Comparison of ENCODE assay signal across 9 mouse cellular contexts in genomic region chr6:145047445-145047857, GRCm38 (mm10). TPM values are rescaled to one million over a fixed set of nuclear protein-coding genes. Genes with fewer than 3 reads are reported as not detected.
DNase-seq lines count a peak whose midpoint lies in the region; ATAC-seq and TF ChIP-seq lines count a peak whose summit lies in the region.
"Had no signal": no experiment of that assay in that cellular context is flagged by ENCODE, and none has a peak within 500 bp of the region (broad histone marks: within the 10 kb centered on the region; RNA-seq: fewer than 3 reads in every experiment).

No protein-coding gene starts in this region.

- 0 out of 2 replicates have a peak, but pooled peaks cover 4% of the 10 kb centered on the region for H3K27me3 ChIP-seq in kidney, postnatal 0 days (ENCODE audit: insufficient read depth, low read length)
- no peaks in the 10 kb centered on the region for H3K27me3 ChIP-seq in embryonic facial prominence, embryonic 11.5 days (ENCODE audit: control insufficient read depth, insufficient read depth, low read length)
- no peaks in the 10 kb centered on the region for H3K27me3 ChIP-seq in hindbrain, embryonic 12.5 days
- H3K27me3 ChIP-seq in limb, embryonic 13.5 days, result peaks cover 17% of the 10 kb centered on the region

- H3K27ac ChIP-seq in kidney, postnatal 0 days, result no peak overlapping the region
- no peak overlapping the region for H3K27ac ChIP-seq in embryonic facial prominence, embryonic 11.5 days (replicated peaks; ENCODE audit: low read depth, low read length)
- H3K27ac ChIP-seq in hindbrain, embryonic 12.5 days, result peak overlapping the region; percentile 76
- H3K27ac ChIP-seq in limb, embryonic 13.5 days, result no peak overlapping the region

- 0 out of 2 replicates have a peak, but pooled peaks cover 7% of the 10 kb centered on the region for H3K4me1 ChIP-seq in kidney, postnatal 0 days (replicated peaks; ENCODE audit: insufficient read depth, low read length)
- H3K4me1 ChIP-seq in embryonic facial prominence, embryonic 11.5 days (ENCODE audit: control insufficient read depth, insufficient read depth, low read length), result no peaks in the 10 kb centered on the region
- peaks cover 39% of the 10 kb centered on the region for H3K4me1 ChIP-seq in hindbrain, embryonic 12.5 days
- peaks cover 22% of the 10 kb centered on the region for H3K4me1 ChIP-seq in limb, embryonic 13.5 days

- DNase-seq in kidney, postnatal 0 days (ENCODE audit: low spot score), result peak; percentile 41
- no peak for DNase-seq in kidney, adult 18-20 months
- DNase-seq in embryonic facial prominence, embryonic 11.5 days (ENCODE audit: low spot score), result peak; percentile 84
- peak; percentile 49 to 71 for DNase-seq in right cerebral cortex, adult 2 months (ENCODE audit: low spot score in 2 of 2)
- DNase-seq in testis, postnatal 10 days (ENCODE audit: low spot score), result no peak

- peak overlapping the region; percentile 35 for H3K4me3 ChIP-seq in kidney, postnatal 0 days (replicated peaks; ENCODE audit: low read depth, low read length)
- peak overlapping the region; percentile 55 for H3K4me3 ChIP-seq in embryonic facial prominence, embryonic 11.5 days (ENCODE audit: low read depth, low read length)
- peak overlapping the region; percentile 59 for H3K4me3 ChIP-seq in hindbrain, embryonic 12.5 days
- H3K4me3 ChIP-seq in limb, embryonic 13.5 days, result peak overlapping the region; percentile 48

- H3K36me3 ChIP-seq in kidney, postnatal 0 days (ENCODE audit: insufficient read depth, low read length), result no peaks in the 10 kb centered on the region
- no peaks in the 10 kb centered on the region for H3K36me3 ChIP-seq in embryonic facial prominence, embryonic 11.5 days (replicated peaks; ENCODE audit: control insufficient read depth, insufficient read depth, low read depth, low read length)
- no peaks in the 10 kb centered on the region for H3K36me3 ChIP-seq in hindbrain, embryonic 12.5 days
- H3K36me3 ChIP-seq in limb, embryonic 13.5 days, result no peaks in the 10 kb centered on the region
- H3K36me3 ChIP-seq: G1E had no signal

- ATAC-seq in kidney, postnatal 0 days (replicated peaks; ENCODE audit: low FRiP score, low read depth), result no peak
- 0 out of 2 replicates have a peak, but pooled peaks have one; percentile 42 for ATAC-seq in embryonic facial prominence, embryonic 11.5 days (replicated peaks; ENCODE audit: insufficient number of reproducible peaks, low FRiP score, low TSS enrichment, low read depth)
- ATAC-seq in hindbrain, embryonic 12.5 days (ENCODE audit: low FRiP score), result peak; percentile 66
- no peak; the same call in 1 of the 2 replicates for ATAC-seq in limb, embryonic 13.5 days (ENCODE audit: low FRiP score, low read depth)
- no peak for ATAC-seq in megakaryocyte-erythroid progenitor cell, adult 5-6 weeks (replicated peaks; ENCODE audit: low FRiP score, low TSS enrichment, poor library complexity, severe bottlenecking)

- H3K4me2 ChIP-seq in kidney, postnatal 0 days (ENCODE audit: low read length), result peak overlapping the region; percentile 79
- H3K4me2 ChIP-seq in embryonic facial prominence, embryonic 11.5 days (ENCODE audit: low read depth, low read length), result peak overlapping the region; percentile 99
- H3K4me2 ChIP-seq in hindbrain, embryonic 12.5 days (replicated peaks), result peak overlapping the region; percentile 97
- H3K4me2 ChIP-seq in limb, embryonic 13.5 days (replicated peaks), result peak overlapping the region; percentile 96

- no peak overlapping the region for H3K9ac ChIP-seq in kidney, postnatal 0 days (ENCODE audit: low read depth, low read length)
- peak overlapping the region; percentile 72 for H3K9ac ChIP-seq in embryonic facial prominence, embryonic 11.5 days (replicated peaks; ENCODE audit: low read length)
- H3K9ac ChIP-seq in hindbrain, embryonic 12.5 days, result peak overlapping the region; percentile 73
- peak overlapping the region; percentile 65 for H3K9ac ChIP-seq in limb, embryonic 13.5 days

- WGBS in kidney, postnatal 0 days, result 28% methylated on average over 15 of the region's 15 CpGs
- 2% methylated on average over 15 of the region's 15 CpGs for WGBS in embryonic facial prominence, embryonic 11.5 days
- under 1% methylated on average over 15 of the region's 15 CpGs for WGBS in hindbrain, embryonic 12.5 days
- whole genome bisulfite sequencing in limb, embryonic 13.5 days, result 30% methylated on average over 15 of the region's 15 CpGs

- TF ChIP-seq CTCF in kidney, postnatal 0 days (IDR thresholded peaks at IDR 0.05; ENCODE audit: low read depth), result no peak

- no peaks in the 10 kb centered on the region for H3K9me3 ChIP-seq in kidney, postnatal 0 days (replicated peaks; ENCODE audit: low read length)
- no peaks in the 10 kb centered on the region for H3K9me3 ChIP-seq in embryonic facial prominence, embryonic 11.5 days (replicated peaks; ENCODE audit: control insufficient read depth, low read length)
- no peaks in the 10 kb centered on the region for H3K9me3 ChIP-seq in hindbrain, embryonic 12.5 days (replicated peaks)
- no peaks in the 10 kb centered on the region for H3K9me3 ChIP-seq in limb, embryonic 13.5 days

RNA-seq across cellular contexts. Expression of gene Bcat1, which starts 28.5 kb away (rescaled TPM):
- polyA plus RNA-seq in kidney, postnatal 0 days (2015; fragmentation: Nextera tagmentation; extraction: Ambion mirVana), result 5.8 TPM in 2 replicates
- 88.0 and 89.1 TPM in 2 replicates for polyA plus RNA-seq in embryonic facial prominence, embryonic 11.5 days (2014; fragmentation: Nextera tagmentation; extraction: Ambion mirVana)
- polyA plus RNA-seq in hindbrain, embryonic 12.5 days (2016; fragmentation: Nextera tagmentation; extraction: Ambion mirVana), result 90.5 and 91.5 TPM in 2 replicates
- polyA plus RNA-seq in limb, embryonic 13.5 days (2015; fragmentation: Nextera tagmentation; extraction: Ambion mirVana), result 36.9 and 40.1 TPM in 2 replicates
- total RNA-seq in megakaryocyte-erythroid progenitor cell, adult 5-6 weeks (2014; fragmentation: Nextera tagmentation), result 2.7 TPM in 1 of 2 replicates, not detected in the other
- 0.47 TPM in 1 of 2 replicates, not detected in the other for total RNA-seq in megakaryocyte-erythroid progenitor cell, adult 5-6 weeks (2017)
- polyA plus RNA-seq: G1E had no signal

Comparison
In these comparisons a context has a peak if more than half of its experiments do, and no peak if none do; other contexts are left out.
1. DNase-seq: peak in kidney, postnatal 0 days (single experiment), embryonic facial prominence, embryonic 11.5 days (single experiment) and right cerebral cortex, adult 2 months (2 of 2); none in kidney, adult 18-20 months (single experiment) and testis, postnatal 10 days (single experiment).
2. ATAC-seq: peak in embryonic facial prominence, embryonic 11.5 days (single experiment) and hindbrain, embryonic 12.5 days (single experiment); none in kidney, postnatal 0 days (single experiment), limb, embryonic 13.5 days (single experiment) and megakaryocyte-erythroid progenitor cell, adult 5-6 weeks (single experiment).
3. Peak in every context shown above with its lines, with median percentiles within 50 percentile points of each other: H3K4me2 ChIP-seq and H3K4me3 ChIP-seq.